Mouse (Mus musculus) frontal cortex, postnatal 36 days (tissue): ENCODE results near the gene Bcl2.

Experiments
- DNase-seq, 2 experiments: peaks; one replicate each; pipeline ENCODE4 v3.0.0; 2022; ENCODE audit warnings: low spot score in 2 of 2

The Bcl2 gene

DNA sequence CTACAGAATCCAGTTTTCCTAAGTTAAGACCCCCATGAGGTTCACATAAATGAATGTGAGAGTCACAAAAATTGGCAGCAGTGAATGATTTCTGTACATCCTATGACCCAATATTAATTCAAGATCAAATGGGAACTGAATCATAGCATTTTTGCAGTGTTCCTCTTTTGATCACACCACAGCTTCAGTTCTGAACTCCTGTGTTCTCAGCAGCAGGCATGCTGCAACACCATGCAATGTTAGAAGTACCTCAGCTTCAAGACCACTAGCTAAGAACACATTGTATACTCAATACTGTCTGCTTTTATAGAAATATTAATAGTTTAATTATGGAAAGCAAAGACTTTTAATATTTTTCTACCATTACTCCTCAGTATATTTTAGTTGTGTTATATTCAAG, 85.8 kb downstream of the Bcl2 start:
- DNase-seq = no peak

DNA sequence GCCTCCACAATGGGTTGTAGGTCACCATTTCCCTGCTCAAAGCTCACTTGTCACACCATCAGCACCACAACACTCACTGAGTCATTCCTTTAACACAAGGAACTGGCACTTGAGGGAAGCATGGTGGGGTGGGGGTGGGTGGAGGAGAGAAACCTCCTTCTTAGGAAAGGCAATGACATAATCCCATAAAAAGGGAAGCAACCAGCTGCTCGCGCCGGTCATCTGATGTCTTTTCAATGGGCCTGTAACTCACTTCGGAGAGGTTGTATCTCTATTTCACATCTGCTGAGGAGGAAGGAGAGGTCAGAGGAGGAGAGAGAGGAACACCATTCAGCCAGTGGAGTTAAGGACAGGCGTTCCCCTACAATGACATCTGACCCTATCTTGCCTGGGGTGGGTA, 86.8 kb downstream of the Bcl2 start:
- DNase-seq = no peak

- DNase-seq = no peak
Measured at GRCm38 (mm10) chr1:106620174-106620931, 93.7 kb downstream of the Bcl2 start.

GRCm38 (mm10) chr1:106618814-106619213, 95.3 kb downstream of the Bcl2 start:
- no peak for DNase-seq

- DNase-seq = no peak
Measured at GRCm38 (mm10) chr1:106616955-106617354, 97.1 kb downstream of the Bcl2 start.

DNA sequence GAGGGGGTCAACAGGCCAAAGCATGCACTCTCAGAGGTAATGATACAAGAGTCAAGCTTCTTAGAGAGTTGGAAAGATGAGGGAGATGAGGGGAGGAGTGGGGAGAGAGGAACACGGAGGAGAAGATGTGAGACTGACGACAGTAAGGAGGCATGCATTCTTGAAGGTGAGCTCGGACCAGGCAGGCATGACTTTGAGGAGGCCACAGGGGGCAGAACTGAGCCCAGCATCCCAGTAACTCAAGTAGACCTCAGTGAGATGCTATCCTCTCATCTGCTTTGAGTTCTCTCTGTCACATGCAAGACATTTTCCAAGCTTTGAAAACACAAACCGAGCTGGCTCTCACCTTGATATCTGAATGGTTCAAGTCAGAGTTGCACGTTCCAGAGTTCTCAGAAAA, 100.7 kb downstream of the Bcl2 start:
- DNase-seq = no peak

DNA sequence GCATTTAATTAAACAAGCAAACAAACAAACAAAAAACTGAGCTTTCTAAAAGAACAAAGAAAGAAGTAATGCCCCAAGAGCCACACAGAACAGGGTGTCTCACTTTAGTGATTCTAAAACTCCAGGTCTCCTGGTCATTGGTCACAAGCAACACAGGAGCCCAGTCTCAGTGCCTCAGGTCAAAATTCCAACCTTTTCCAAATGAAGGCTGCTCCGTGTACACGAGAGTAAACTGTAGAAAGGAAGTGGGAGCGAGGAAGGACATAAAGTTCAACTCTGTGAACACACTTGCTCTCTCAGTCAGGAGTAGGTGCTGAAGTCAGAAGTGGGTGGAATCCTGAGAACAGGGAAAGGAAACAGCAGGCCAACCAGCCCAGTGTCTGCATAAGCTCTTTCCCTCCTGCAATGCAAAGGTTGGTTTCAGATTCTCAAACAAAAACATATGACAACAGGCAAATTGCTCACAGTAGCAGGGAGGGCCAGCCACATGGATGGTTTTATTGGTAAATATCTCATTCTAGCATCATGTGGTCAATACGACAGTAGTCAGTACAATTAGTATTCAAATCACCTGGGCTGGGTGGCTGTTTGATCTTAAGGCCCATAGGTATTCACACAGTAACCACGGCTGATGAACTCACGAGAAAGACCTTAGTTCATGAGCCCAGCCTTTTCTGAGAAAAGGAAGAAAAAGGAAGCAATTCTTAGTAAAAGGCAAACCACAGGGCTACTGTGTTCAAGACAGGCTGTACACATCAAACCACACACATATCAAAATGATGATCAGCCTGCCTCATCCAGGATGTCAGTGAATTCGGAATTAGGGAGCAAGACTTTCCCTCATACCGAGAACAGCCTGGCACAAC, 101.7 kb downstream of the Bcl2 start:
- DNase-seq = no peak

- DNase-seq = no peak
Measured at GRCm38 (mm10) chr1:106611246-106611645, 102.8 kb downstream of the Bcl2 start.

- DNase-seq = no peak
Measured at GRCm38 (mm10) chr1:106608098-106608778, 105.8 kb downstream of the Bcl2 start.

DNA sequence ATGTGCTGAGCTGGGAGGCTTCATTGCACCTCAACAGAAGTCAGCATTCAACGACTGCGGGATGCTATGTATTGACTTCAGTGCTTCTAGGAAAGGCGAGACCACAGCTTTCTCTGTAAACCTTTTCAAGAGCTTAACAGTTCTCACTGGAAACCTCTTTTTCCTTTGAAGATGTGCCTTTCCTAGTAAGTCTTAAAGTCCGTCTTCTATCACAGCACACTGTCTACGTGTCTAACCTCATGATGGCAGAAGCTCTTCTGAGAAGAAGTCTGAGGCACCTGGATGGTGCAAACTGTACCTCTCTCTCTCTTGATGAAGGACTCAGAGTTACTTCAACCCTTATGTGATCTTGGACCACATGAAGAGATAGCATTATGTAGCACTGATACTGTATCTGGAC, 107.1 kb downstream of the Bcl2 start:
- no peak for DNase-seq

DNA sequence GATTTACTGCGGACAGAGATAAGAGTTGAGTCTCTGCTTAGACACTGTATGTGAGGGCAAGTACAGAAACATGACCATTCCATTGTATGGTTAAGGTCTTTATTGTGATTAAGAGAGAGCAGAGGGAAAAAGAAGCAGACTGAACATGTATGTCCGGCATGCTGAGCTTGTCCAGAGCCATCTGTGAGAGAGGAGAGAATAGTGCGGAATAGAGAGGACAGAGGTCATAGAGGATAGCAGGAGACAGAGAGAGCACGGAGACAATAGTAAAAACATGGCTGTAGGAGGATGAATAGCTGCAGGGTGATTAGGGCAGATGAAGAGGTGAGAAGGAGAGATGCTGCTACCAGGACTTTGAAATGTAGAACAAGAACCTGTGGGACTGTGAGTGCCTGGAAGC, 110.7 kb downstream of the Bcl2 start:
- no peak for DNase-seq

- DNase-seq = no peak
Measured at GRCm38 (mm10) chr1:106602941-106603340, 111.1 kb downstream of the Bcl2 start.

DNA sequence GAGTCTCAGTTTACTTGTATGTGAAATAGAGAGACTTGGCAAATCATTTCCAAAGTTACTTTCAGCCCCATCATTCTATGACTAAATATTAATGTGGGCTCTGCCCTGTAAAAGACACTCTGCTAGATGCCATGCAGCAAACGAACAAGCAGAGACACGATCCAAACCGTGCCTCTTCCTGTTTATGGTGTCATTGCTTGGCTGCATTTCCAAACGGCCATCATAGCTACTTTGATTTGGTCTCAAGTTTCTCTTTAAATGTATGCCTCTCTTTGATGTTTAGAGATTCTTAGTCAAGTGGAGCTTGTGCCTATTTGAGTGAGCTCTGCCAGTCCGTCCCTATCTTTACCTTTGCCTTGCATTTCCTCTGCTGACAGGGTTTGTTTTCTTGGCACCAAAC, 111.5 kb downstream of the Bcl2 start:
- DNase-seq = no peak

- no peak for DNase-seq
Measured at GRCm38 (mm10) chr1:106601247-106601646, 112.8 kb downstream of the Bcl2 start.

DNA sequence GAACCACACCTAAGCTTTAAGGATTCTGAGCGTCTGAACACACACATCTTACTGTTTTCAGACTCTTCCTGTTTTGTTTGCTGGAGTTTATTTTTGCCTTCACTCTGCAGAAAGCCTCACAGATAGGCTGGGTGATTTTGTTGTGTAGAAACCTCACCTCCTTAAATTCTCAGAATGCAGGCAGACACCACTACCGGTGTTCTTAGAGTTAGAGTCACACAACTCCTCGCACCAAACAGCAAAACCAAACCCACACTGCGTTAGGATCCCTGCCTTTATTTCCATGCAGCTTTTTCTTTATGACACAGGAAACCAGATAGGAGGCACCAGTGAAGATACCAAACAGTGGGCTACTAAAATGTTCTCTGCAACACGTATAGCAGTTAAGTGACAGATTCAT, 113.2 kb downstream of the Bcl2 start:
- DNase-seq = no peak

- DNase-seq = no peak
Measured at GRCm38 (mm10) chr1:106598292-106598583, 115.8 kb downstream of the Bcl2 start.

DNA sequence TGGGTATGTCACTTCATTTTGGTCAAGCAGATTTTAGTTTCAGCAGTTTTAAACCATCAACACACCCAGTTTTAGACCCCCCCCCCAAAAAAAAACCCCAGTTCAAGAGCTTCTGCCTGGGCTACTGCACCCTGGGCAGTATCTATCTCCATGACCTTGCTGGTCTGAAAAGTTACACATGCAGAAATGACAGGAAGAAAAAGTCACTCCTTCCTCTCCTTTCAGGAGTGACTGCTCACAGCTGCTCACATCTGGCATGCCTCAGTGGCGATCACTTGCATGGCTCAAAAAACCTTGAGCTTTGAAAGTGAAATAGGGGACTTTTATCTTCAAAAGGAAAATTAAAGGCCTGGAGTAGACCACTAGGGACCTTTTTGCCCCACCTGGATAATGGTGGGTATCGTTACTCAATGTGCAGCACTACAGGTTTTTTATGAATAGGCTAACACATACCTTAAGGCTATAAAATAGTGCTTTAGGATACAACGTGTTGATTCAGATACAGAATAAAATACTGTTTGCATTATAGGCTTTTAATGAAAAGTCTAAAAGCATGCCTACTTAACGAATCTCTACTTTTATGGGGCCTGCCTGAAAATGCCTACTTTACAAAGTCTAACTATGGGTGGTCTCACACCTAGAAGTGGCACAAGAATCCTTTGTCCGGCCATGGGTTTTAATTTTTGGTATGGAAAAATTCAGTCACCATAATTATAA, 116.3 kb downstream of the Bcl2 start:
- DNase-seq = no peak

DNA sequence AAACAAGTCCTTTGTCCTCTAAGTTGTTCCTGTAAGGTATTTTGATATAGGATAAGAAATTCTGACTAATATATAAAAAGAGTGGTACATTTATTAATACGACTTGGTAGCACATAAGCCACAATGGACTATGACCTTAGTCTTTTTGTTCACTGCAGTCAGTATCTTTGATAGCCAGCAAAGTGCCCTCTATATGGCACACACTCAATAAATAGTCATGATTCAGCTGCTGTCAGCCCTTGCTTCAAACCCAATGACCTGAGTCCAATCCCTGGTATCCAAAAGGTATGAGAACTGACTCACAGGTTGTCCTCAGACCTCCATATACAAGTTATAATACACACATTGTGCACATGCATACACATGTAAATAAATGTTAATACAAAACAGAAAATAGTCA, 117.7 kb downstream of the Bcl2 start:
- DNase-seq = no peak

DNA sequence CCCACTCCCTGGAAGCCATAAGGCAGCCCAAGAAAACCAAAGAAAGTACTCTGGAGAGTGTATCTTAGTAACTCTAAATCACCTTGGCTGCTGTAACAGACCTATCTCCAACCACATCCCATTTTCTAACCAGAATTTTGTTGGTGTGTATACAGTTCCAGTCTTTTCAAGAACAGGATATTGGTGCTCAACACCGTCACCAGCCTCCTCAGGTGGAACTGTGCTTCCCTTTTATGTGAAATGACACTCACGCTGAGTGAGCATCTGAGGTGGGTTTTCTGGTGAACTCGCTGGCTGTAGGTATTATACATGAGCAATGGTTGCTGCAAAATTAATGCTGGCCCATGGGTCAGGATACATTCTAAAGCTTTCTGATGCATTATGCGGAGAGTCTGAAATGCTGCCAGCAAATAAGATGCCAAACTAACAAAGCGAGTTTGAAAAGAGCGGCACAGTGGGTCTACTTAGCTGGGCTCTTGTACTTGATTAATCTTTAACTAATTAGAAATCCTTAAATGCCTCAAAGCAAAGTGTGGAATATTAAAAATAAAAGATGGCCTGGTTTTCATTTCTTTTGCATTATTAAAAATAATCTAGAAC, 118.7 kb downstream of the Bcl2 start:
- no peak for DNase-seq

GRCm38 (mm10) chr1:106591180-106591774, 122.8 kb downstream of the Bcl2 start:
- DNase-seq = no peak

GRCm38 (mm10) chr1:106589141-106589540, 124.9 kb downstream of the Bcl2 start:
- no peak for DNase-seq
